Mouse (Mus musculus): ENCODE measurements at regions not wholly inside any gene's neighbourhood (a gene's known extent, or its start where the extent isn't known, plus 50 kb on each side); places are given as distances from the start of the nearest gene placed in this dataset.

DNA sequence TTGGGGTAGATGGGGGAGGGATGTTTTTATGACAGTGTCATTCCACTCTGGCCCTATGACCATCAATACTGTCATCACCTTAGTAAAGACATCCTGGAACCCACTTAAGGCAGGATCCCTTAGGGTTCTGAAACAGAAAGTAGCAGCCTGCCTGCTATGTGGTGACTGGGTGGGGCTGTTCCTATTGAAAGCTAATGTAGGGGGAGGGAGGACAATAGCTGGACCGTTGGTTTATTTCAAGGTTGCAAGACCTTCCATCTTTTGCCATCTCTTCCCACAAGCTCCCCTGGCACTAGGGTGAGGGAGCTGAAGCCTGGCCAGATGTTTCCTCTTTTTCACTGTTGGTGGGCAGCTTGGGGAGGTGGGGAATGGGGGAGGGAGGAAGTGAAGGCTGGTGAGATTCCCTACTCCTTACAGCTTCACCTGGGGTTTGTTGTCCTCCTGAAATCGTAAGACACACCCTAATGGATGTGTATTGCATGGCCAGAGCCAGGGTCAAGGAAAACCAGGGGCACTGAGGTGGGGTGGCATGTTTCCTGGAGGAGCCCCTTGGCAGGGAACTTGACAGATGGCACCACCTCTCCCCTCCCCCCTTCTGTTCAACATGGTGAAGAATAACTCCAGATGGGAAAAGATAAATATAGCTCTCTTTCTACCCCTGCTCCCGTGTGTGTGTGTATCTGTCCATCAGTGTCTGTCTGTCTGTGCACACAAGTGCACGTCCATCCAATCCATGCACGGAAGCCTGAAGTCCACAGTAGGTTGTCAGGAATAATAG lies 112.1 kb upstream of the Ccnd2 start:
- no peaks in the 10 kb centered on the region for H3K36me3 ChIP-seq
- H3K27ac ChIP-seq, result no peak overlapping the region
- no peaks in the 10 kb centered on the region for H3K9me3 ChIP-seq (replicated peaks)

DNA sequence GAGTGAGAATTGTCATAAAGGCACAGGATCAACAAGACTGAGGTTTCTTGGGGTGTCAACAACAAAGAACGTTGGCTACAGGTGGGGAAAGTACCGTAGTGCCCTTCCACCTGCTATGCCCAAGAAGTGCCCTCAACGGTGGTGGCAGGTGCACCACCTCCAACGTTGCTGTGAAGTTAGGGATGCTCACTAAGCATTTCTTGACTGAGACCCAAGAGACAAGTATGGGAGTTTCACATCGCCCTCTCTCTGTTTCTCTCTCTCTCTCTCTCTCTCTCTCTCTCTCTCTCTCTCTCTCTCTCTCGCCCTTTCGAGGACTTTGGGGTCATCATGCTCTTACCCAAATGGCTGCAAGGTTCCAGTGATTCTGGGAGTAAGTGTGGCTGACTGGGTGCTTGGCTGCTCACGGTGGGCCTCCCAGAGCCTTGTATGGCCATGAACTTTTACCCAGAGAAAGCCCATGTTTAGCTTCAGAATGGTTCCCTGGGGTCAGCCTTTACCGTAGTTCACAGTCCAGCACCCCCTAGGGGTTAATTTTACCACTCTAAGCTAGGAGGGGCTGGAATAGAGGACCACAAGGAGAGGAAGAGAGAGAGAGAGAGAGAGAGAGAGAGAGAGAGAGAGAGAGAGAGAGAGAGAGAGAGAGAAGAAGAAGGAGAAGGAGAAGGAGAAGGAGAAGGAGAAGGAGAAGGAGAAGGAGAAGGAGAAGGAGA lies 113.2 kb upstream of the Ccnd2 start:
- no peaks in the 10 kb centered on the region for H3K36me3 ChIP-seq

More for the DNA sequence above, 112.1 kb upstream of the Ccnd2 start:
- Histone ChIP-seq H3K4me1 (replicated peaks) (peaks cover 14% of the 10 kb centered on the region), H3K27me3 (peaks cover 6% of the 10 kb centered on the region; the same call in 1 of the 2 replicates), H3K9ac (no peak overlapping the region), H3K4me3 (no peak overlapping the region), H3K4me2 (no peak overlapping the region)
- ATAC-seq (replicated peaks; ENCODE audit: insufficient number of reproducible peaks, insufficient read depth, low FRiP score, low read depth), result no peak
- 59% methylated on average over 5 of the region's 5 CpGs for WGBS

DNA sequence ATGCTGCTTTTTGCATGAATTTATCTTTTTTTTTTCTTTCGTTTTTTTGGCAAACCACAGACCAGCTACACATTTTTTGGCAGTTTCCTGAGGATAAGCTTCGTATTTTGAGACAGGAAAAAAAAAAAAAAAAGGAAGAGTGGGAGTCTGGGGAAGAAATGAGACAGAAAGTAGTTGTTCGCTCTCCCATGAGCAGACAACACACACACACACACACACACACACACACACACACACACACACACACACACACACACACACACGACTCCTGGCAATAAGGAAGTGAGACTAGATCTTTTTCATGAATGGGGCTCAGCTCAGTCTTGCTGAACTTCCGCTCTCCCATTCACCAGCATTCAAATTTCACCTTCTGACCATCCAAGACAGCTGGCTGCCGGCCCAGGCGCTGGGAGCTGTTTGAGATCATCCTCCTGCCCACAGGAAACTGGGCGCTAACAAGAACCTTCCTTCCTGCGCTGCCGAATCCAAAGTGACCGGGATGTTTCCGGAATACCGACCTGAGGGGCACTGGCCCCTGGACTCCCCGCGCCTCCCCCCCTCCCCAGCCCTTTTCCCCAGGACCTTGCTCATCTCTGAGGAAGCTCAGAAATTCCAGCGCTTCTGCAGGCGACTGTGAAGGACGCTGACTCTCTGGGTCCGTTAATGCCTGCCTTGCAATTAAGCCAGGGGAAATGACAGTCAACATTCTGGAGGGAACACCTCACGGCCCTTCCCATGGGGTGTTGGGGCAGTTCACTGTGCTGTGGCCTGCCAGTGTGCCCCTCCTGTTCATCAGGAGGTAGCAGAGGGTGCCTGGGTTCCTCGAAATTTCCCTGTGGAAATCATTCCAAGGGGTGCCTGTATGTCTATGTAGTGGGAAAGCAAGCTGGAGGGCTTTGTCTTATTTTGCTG lies 114.2 kb upstream of the Ccnd2 start:
- Histone ChIP-seq H3K36me3 (no peaks in the 10 kb centered on the region), H3K27ac (peak overlapping the region; percentile 68), H3K4me2 (peak overlapping the region; percentile 73), H3K4me1 (replicated peaks) (peaks cover 14% of the 10 kb centered on the region), H3K4me3 (peak overlapping the region; percentile 45), H3K9ac (peak overlapping the region; percentile 15; the same call in 1 of the 2 replicates), H3K9me3 (replicated peaks) (no peaks in the 10 kb centered on the region), H3K27me3 (peaks cover 15% of the 10 kb centered on the region; the same call in 1 of the 2 replicates)
- ATAC-seq (replicated peaks; ENCODE audit: insufficient number of reproducible peaks, insufficient read depth, low FRiP score, low read depth), result peak; percentile 70
- 6% methylated on average over 21 of the region's 21 CpGs for WGBS

More for the DNA sequence above, 113.2 kb upstream of the Ccnd2 start:
- Histone ChIP-seq H3K27ac (no peak overlapping the region), H3K4me3 (no peak overlapping the region), H3K9ac (no peak overlapping the region), H3K27me3 (peaks cover 9% of the 10 kb centered on the region; the same call in 1 of the 2 replicates), H3K9me3 (replicated peaks) (no peaks in the 10 kb centered on the region), H3K4me1 (replicated peaks) (peaks cover 14% of the 10 kb centered on the region), H3K4me2 (no peak overlapping the region; the same call in 1 of the 2 replicates)
- 71% methylated on average over 9 of the region's 9 CpGs for WGBS
- ATAC-seq (replicated peaks; ENCODE audit: insufficient number of reproducible peaks, insufficient read depth, low FRiP score, low read depth), result no peak

DNA sequence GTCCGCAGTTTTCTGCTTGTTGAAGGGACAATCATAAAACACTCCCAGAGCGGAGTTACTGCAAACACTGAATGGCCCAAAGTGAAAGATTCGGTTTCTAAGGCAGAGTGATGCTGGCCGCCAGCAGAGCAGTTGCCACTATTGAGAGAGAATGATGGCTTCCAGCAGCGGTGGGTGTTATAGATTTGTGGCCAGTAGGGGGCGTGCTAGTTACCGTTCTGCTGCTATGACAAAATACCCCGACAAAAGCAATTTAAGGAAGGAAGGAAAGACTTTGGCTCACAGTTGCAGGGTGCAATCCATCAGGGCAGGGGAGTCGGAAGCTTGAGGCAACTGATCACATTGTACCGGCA lies 114.8 kb upstream of the Ccnd2 start:
- H3K27ac ChIP-seq, result peak overlapping the region; percentile 68
- H3K4me3 ChIP-seq, result peak overlapping the region; percentile 45
- H3K36me3 ChIP-seq, result no peaks in the 10 kb centered on the region
- H3K9me3 ChIP-seq (replicated peaks), result no peaks in the 10 kb centered on the region
- H3K27me3 ChIP-seq, result peaks cover 15% of the 10 kb centered on the region; the same call in 1 of the 2 replicates
- H3K9ac ChIP-seq, result no peak overlapping the region
- ATAC-seq (replicated peaks; ENCODE audit: insufficient number of reproducible peaks, insufficient read depth, low FRiP score, low read depth), result no peak
- 33% methylated on average over 10 of the region's 10 CpGs for WGBS
- H3K4me1 ChIP-seq (replicated peaks), result peaks cover 14% of the 10 kb centered on the region
- H3K4me2 ChIP-seq, result peak overlapping the region; percentile 73

DNA sequence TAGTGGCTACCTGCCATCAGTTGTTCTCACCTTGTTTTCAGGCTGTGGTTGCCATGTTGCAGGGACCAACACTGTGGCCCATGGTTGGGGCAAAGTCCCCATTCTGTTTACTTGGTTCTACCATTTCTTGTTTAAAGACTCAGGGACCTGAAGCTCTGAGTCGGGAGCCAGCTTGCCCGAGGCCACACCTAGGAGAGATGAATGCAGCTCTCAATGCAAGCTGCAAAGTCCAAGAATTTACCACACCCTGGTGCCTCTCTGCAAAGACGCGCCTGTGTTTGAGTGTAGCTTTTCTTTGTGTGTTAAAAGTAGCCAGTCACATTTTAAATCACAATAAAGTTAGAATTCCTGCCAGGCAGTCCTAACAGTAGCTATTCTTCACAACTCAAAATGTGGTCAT lies 117.0 kb upstream of the Ccnd2 start:
- peaks cover 27% of the 10 kb centered on the region for H3K4me1 ChIP-seq (replicated peaks)
- no peaks in the 10 kb centered on the region for H3K36me3 ChIP-seq
- H3K4me2 ChIP-seq, result no peak overlapping the region
- peaks cover 15% of the 10 kb centered on the region; the same call in 1 of the 2 replicates for H3K27me3 ChIP-seq
- 73% methylated on average over 4 of the region's 4 CpGs for WGBS
- ATAC-seq (replicated peaks; ENCODE audit: insufficient number of reproducible peaks, insufficient read depth, low FRiP score, low read depth), result no peak
- H3K27ac ChIP-seq, result no peak overlapping the region
- no peak overlapping the region for H3K4me3 ChIP-seq
- no peaks in the 10 kb centered on the region for H3K9me3 ChIP-seq (replicated peaks)
- H3K9ac ChIP-seq, result no peak overlapping the region

DNA sequence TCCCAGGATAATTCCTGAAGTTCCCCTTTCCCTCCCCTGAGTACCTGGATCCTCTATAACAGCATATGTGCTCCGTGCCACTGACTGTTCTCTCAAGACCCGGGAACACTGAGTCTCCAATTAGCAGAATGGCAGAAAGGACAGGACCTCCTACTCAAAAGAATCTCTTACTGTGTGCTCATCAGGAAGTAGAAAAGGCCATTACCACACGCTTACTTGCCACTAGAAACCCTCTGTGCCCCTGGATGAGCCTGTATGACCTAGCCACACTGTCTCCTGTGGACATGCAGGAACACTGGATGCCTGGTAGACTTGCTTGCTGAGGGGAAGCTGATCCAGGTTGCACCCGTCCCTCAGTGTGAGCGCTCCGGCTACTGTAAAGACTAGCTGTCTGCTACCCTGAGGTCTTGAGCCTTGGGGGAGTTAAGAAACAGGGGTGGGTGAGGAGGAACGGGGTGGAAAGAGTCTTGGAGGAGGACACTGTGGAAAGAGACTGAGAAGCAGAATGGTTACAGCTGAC lies 117.6 kb upstream of the Ccnd2 start:
- H3K9ac ChIP-seq, result no peak overlapping the region
- no peaks in the 10 kb centered on the region for H3K36me3 ChIP-seq
- H3K4me2 ChIP-seq, result no peak overlapping the region
- no peak for ATAC-seq (replicated peaks; ENCODE audit: insufficient number of reproducible peaks, insufficient read depth, low FRiP score, low read depth)
- peaks cover 15% of the 10 kb centered on the region; the same call in 1 of the 2 replicates for H3K27me3 ChIP-seq
- H3K4me3 ChIP-seq, result no peak overlapping the region
- 76% methylated on average over 7 of the region's 7 CpGs for WGBS
- H3K4me1 ChIP-seq (replicated peaks), result peaks cover 28% of the 10 kb centered on the region
- no peak overlapping the region for H3K27ac ChIP-seq
- H3K9me3 ChIP-seq (replicated peaks), result no peaks in the 10 kb centered on the region

DNA sequence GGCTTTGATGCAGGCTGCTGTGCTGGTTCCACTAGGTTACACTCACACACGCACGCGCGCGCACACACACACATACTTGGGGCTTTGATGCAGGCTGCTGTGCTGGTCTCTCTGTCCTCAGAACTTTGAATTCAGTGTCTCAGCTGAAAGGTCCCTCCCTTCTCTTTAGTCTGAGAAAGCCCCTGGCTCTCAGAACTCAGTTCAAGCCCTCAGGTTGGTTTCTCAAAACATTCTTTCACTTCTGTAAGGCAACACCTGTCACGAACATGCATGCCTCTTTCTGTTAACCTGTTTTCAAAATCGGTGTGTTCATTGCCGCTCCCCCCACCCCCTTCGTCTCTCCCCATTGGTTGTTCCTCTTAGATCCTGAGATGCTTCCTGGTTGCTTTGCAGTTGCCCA lies 118.8 kb upstream of the Ccnd2 start:
- H3K27me3 ChIP-seq, result peaks cover 15% of the 10 kb centered on the region; the same call in 1 of the 2 replicates
- H3K36me3 ChIP-seq, result no peaks in the 10 kb centered on the region
- no peaks in the 10 kb centered on the region for H3K9me3 ChIP-seq (replicated peaks)
- WGBS, result 86% methylated on average over 9 of the region's 9 CpGs
- no peak overlapping the region for H3K27ac ChIP-seq
- H3K4me2 ChIP-seq, result no peak overlapping the region
- H3K4me3 ChIP-seq, result no peak overlapping the region
- no peak overlapping the region for H3K9ac ChIP-seq
- ATAC-seq (replicated peaks; ENCODE audit: insufficient number of reproducible peaks, insufficient read depth, low FRiP score, low read depth), result no peak
- peaks cover 28% of the 10 kb centered on the region for H3K4me1 ChIP-seq (replicated peaks)

DNA sequence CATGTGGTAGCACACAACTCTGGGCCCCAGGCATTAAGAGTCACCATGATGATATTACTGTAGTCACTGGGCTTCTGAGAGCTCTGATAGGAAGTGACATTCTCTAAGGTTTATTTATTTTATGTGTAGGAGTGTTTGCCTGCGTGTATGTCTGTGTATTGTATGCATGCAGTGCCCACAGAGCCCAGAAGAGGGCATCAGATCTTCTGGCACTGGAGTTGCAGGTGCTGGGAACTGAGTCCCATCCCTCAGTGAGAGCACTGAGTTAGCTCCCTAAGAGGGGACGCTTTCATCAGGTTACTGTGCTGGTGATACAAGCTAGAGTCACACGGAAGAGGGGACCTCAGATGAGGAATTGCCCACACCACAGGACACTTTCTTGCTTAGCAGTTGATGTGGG lies 119.4 kb upstream of the Ccnd2 start:
- H3K27me3 ChIP-seq, result peaks cover 15% of the 10 kb centered on the region; the same call in 1 of the 2 replicates
- 85% methylated on average over 3 of the region's 3 CpGs for WGBS
- no peaks in the 10 kb centered on the region for H3K36me3 ChIP-seq
- H3K9ac ChIP-seq, result no peak overlapping the region
- no peak overlapping the region for H3K4me3 ChIP-seq
- H3K27ac ChIP-seq, result no peak overlapping the region
- no peak for ATAC-seq (replicated peaks; ENCODE audit: insufficient number of reproducible peaks, insufficient read depth, low FRiP score, low read depth)
- peaks cover 23% of the 10 kb centered on the region for H3K4me1 ChIP-seq (replicated peaks)
- no peak overlapping the region for H3K4me2 ChIP-seq
- H3K9me3 ChIP-seq (replicated peaks), result no peaks in the 10 kb centered on the region

DNA sequence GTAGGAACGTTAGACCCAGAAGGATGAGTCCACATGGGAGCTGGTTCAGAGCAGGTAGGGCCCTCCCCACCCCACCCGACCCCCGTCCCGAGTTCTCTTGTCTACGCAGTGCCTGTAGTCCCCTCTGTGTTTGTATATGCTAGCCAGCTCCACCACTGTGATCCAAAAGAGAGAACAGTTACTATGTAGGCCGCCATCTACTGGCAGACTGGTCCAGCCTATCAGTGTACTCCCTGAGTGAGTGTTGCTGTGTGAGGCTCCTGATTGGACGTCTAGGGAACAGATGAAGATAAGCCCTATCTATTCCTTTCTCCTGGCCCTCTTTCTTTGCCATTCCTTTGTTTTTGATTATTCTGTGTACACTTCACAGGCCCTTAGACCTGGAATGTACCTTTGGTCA lies 120.6 kb upstream of the Ccnd2 start:
- ATAC-seq (replicated peaks; ENCODE audit: insufficient number of reproducible peaks, insufficient read depth, low FRiP score, low read depth), result peak; percentile 63; the same call in 1 of the 2 replicates
- Histone ChIP-seq H3K4me2 (no peak overlapping the region), H3K27me3 (peaks cover 15% of the 10 kb centered on the region; the same call in 1 of the 2 replicates), H3K36me3 (no peaks in the 10 kb centered on the region), H3K9ac (no peak overlapping the region), H3K4me3 (no peak overlapping the region), H3K27ac (no peak overlapping the region), H3K4me1 (replicated peaks) (peaks cover 20% of the 10 kb centered on the region), H3K9me3 (replicated peaks) (no peaks in the 10 kb centered on the region)
- 52% methylated on average over 7 of the region's 7 CpGs for WGBS

DNA sequence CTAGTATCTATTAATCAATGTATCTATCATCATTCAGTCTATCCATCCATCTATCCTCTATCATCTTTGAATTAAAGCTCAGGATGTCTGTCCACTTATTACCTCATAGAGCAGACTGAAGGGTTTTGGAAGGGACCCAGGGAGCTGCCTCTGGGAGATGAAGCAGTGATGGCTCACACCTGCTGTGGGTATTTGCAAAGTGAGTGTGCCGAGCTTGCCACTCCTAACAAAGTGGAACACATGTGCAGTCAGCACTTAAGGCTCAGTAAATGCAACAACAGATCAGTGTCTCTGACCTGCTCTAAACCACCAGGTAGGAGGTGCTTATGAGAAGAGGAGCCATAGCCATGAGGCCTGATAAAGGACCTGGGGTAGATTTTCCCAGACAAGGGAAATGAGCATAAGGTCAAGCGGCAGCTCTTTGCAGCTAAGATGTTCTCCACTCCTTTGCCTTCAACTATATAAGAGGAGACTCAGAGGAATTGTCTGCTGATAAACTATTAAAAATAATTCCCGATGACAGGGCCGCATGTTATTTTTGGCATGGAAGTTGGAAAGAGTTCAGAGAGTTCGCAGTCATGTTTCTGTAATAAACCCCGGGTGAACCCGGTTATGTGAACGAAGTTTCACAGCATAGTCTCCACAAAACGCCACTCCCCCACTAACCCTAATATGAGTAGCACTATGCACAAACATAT lies 122.9 kb upstream of the Ccnd2 start:
- H3K9ac ChIP-seq, result no peak overlapping the region
- no peaks in the 10 kb centered on the region for H3K36me3 ChIP-seq
- ATAC-seq (replicated peaks; ENCODE audit: insufficient number of reproducible peaks, insufficient read depth, low FRiP score, low read depth), result peak; percentile 59
- H3K27me3 ChIP-seq, result 0 out of 2 replicates have a peak, but pooled peaks cover 9% of the 10 kb centered on the region
- H3K4me3 ChIP-seq, result no peak overlapping the region
- WGBS, result 27% methylated on average over 9 of the region's 9 CpGs
- peak overlapping the region; percentile 44 for H3K4me2 ChIP-seq
- no peaks in the 10 kb centered on the region for H3K9me3 ChIP-seq (replicated peaks)
- peak overlapping the region; percentile 80 for H3K27ac ChIP-seq
- peaks cover 20% of the 10 kb centered on the region for H3K4me1 ChIP-seq (replicated peaks)
